Mouse (Mus musculus) embryo, embryonic 11.5 days (tissue): ENCODE results near the gene Krtap15.

Experiments used
- DNase-seq: peaks from one replicate; pipeline ENCODE4 v3.0.0-alpha.2; 2012; ENCODE audit warnings: low read depth, low spot score

The Krtap15 gene

GRCm38 (mm10) chr16:88820066-88820465 lies at the start of gene Krtap15:
Gene Krtap15, plus strand, starts transcription at chr16:88820215.
- no peak for DNase-seq

DNA sequence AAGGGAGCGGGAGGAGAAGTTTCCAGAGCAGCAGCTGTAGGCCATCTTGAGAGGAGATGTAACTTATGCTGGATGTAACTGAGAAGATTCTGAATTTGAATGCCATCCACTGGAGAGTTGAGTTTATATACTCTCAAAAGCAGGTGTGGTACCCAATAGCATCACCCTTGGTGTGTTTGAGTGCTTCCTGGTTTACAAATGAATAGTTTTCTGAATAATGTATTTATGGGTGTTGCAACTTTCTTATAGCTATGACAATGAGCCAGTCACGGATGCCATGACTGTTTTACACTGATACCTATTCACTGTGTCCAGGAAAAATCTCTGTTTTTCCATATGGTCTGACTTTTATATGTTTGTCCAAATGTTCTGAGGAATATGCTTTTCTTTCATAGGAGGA lies 45.9 kb upstream of the Krtap15 start, which contains the start of gene 2310057N15Rik:
TSS of gene 2310057N15Rik (minus strand) at position 101 of the 400 bp plus-strand sequence.
- DNase-seq, result no peak

- DNase-seq, result no peak
Measured at GRCm38 (mm10) chr16:88777596-88777995, 42.4 kb upstream of the Krtap15 start, which contains the start of gene Gm5965. Gene Gm5965, plus strand, starts transcription at chr16:88777896.

- no peak for DNase-seq
Measured at GRCm38 (mm10) chr16:88786786-88787185, 33.2 kb upstream of the Krtap15 start.

DNA sequence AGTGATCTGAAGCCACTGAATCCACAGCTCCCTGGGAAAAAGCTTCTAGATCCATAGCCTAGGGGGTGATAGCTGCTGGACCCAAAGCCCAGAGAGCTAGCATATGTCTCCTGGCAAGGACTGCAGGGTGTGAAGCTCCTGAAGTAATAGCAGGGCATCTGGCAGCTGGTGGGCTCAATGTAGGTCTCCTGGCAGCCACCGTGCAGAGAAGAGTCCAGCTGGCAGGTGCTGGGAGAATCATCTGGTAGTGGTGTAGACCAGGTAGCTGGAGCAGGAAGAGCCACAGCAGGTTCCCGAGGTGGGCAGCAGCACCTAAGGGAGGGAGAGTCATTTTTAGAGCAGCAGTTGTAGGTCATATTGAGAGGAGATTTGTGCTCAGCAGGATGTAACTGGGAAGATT lies 8.2 kb upstream of the Krtap15 start, which contains the start of gene Gm20741:
TSS of gene Gm20741 (minus strand) at position 394 of the 400 bp plus-strand sequence.
- no peak for DNase-seq

DNA sequence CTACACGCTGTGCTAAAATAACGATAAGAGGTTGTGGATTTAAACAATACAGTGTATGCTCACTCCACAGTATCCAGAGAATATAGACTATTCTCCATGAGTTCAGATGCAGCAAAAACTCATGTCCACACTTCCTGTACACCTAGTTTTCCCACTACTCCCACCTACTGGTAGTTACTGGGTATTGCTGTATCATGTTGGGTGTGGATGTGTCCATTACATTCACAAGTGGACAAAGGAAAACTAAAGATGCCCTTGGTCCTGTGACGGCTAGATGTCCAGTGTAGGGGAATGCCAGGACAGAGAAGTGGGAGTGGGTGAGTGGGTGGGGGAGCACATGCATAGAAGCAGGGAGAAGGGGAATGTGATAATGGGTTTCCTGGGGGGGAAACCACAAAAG lies 3.7 kb downstream of the Krtap15 start:
- DNase-seq, result peak; percentile 9

DNA sequence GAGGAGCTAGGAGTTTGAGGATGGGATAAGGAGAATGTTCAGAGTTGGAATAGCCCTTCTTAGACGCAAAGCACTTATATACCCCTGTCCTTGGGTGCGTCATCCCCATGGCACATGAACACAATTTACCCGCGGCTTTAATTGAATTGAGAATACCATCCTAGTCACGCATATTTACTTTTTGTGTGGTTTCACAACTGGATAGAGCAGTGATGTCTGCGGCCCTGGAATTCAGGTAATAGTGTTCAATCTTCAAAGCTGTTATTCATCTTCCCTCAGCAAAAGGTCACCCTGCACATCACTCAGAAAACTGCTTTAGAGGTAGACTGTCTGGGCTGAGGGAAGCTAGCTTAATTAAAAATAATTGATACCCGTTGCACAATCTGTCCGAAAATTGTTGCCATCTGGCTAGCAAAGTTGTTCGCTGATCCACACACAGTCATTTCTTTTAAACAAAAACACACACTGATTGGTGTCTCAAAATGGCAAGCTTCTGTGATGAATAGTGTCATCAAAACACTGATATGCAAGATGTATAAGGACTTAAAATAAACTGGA lies 6.2 kb downstream of the Krtap15 start, which contains the start of gene Krtap14:
TSS of gene Krtap14 (minus strand) at position 51 of the 558 bp plus-strand sequence.
- DNase-seq, result no peak

GRCm38 (mm10) chr16:88826978-88827377 lies 7.0 kb downstream of the Krtap15 start:
- peak; percentile 16 for DNase-seq

GRCm38 (mm10) chr16:88847363-88847762 lies 27.3 kb downstream of the Krtap15 start:
- DNase-seq, result no peak

GRCm38 (mm10) chr16:88848558-88848957 lies 28.5 kb downstream of the Krtap15 start:
- DNase-seq, result no peak

DNA sequence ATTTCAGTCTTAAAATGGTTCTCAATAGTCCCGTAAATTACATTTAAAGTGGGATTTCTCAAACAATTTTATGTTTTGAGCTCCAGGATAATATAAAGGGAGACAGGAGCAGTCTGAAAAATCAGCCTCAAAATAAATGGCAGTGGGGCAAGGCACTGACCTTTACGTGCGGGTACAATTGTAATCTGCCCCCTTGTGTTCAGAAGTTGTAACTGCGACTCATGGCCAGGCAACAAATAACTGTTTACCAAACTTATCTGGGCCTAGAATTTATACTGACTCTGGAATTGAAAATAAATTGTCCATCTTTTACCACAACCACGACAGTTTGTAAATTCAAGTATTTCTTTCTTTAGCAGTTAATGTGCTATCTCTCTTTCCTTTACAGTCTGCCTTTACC lies 31.4 kb downstream of the Krtap15 start:
- DNase-seq, result peak; percentile 16

DNA sequence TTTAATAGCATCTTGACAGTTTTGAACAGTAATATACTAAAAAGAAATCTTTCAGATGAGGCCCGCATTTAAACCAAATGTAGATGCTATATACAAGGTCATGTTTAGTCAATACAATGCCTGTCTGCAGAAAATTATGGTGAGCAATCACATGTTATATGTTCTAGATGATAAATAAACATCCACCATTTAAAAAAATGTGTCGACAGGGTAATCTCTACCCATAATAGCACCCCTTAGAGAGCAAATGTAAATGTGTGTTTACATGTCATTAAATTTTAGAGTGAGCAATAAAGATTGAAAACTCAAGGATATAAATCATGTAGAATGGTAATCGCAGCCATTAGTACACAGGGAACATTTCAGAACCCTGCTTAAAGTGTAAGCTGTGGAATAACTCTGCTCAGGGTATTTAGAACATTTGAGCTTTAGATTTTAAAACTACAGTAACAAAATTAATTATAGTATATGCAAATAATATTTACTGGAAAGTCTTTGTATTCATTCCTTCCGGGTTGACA lies 44.9 kb downstream of the Krtap15 start:
- DNase-seq, result no peak

GRCm38 (mm10) chr16:88869311-88869710 lies 49.3 kb downstream of the Krtap15 start, which contains the start of gene Krtap19-1:
Gene Krtap19-1, minus strand, starts transcription at chr16:88869411.
- no peak for DNase-seq

- no peak for DNase-seq
Measured at GRCm38 (mm10) chr16:88874169-88874568, 54.2 kb downstream of the Krtap15 start, which contains the start of gene Krtap19-2. Gene Krtap19-2, minus strand, starts transcription at chr16:88874269.

GRCm38 (mm10) chr16:88877938-88878337 lies 57.9 kb downstream of the Krtap15 start, which contains the start of gene Krtap19-3:
Gene Krtap19-3, minus strand, starts transcription at chr16:88878038.
- no peak for DNase-seq
